Mouse (Mus musculus): ENCODE data around the gene Bcam. TPM values are rescaled to one million over a fixed set of nuclear protein-coding genes. Genes with fewer than 3 reads are reported as not detected.

The Bcam gene
- total and polyA plus RNA-seq, 3 experiments = 2.6 to 8.1 TPM; not detected in 1

DNA sequence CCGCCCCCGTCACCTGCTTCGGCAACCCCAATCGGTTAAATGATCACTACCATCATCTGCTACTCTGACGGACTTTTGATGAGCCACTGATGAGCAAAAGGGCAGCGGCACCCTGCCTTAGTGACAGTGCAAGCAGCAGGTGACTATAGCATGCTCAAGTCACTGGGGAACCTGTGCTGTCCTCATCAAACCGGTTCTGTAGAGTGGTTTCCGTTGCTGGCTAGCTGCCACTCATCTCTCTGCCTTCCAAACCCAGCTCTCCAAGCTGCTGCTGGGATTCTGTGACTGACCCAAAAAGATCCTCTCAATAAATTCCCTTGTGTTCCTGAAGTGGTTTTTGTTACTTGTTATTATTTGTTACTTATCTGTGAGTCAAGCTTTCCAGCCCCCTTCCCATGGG is 7.8 kb upstream of the Bcam start:
- Histone ChIP-seq H3K9ac (ENCODE audit: control insufficient read depth, low read depth, low read length, poor library complexity, severe bottlenecking) (no peak overlapping the region), H3K9me3 (replicated peaks; ENCODE audit: insufficient read depth, low read length) (no peaks in the 10 kb centered on the region), H3K4me1 (ENCODE audit: control insufficient read depth in 1 of 2, insufficient read depth in 2 of 2, low read length in 2 of 2) (no peaks in the 10 kb centered on the region), H3K36me3 (ENCODE audit: control insufficient read depth in 1 of 2, insufficient read depth in 2 of 2, low read length in 2 of 2) (no peaks in the 10 kb centered on the region), H3K27ac (ENCODE audit: control insufficient read depth, low read depth, low read length) (no peak overlapping the region), H3K27me3 (ENCODE audit: control insufficient read depth in 1 of 2, insufficient read depth in 2 of 2, low read length in 2 of 2) (no peaks in the 10 kb centered on the region), H3K79me2 (ENCODE audit: control insufficient read depth, insufficient read depth, low read length, poor library complexity) (no peaks in the 10 kb centered on the region), H3K4me3 (ENCODE audit: control insufficient read depth in 1 of 2, insufficient read depth in 1 of 2, low read depth in 2 of 2, low read length in 2 of 2) (no peak overlapping the region)
- DNase-seq (ENCODE audit: low read depth, low spot score) = no peak
- TF ChIP-seq MAFK (IDR thresholded peaks at IDR 0.05; ENCODE audit: borderline replicate concordance, low read depth, low read length) (no peak), UBTF (IDR thresholded peaks at IDR 0.05; ENCODE audit: borderline replicate concordance, insufficient read depth, low read depth, low read length) (no peak), USF1 (IDR thresholded peaks at IDR 0.05; ENCODE audit: low read depth, low read length) (no peak), USF2 (IDR thresholded peaks at IDR 0.05; ENCODE audit: borderline replicate concordance in 1 of 2, insufficient read depth in 1 of 2, low read depth in 1 of 2, low read length in 2 of 2) (no peak), NRF1 (IDR thresholded peaks at IDR 0.05; ENCODE audit: insufficient read depth, low read depth, low read length, poor library complexity, severe bottlenecking) (no peak), ZKSCAN1 (IDR thresholded peaks at IDR 0.05; ENCODE audit: low read depth, low read length) (no peak), GATA1 (IDR thresholded peaks at IDR 0.05; ENCODE audit: low read depth, low read length) (no peak), POLR2AphosphoS5 (IDR thresholded peaks at IDR 0.05; ENCODE audit: borderline replicate concordance, low read depth, low read length) (no peak), EP300 (IDR thresholded peaks at IDR 0.05; ENCODE audit: low read depth in 1 of 2, low read length in 2 of 2) (no peak), POLR2A (IDR thresholded peaks at IDR 0.05; ENCODE audit: control insufficient read depth in 1 of 2, insufficient read depth in 1 of 2, low read depth in 1 of 2, low read length in 2 of 2, poor library complexity in 1 of 2) (no peak), GABPA (IDR thresholded peaks at IDR 0.05; ENCODE audit: low read depth, low read length) (no peak)

DNA sequence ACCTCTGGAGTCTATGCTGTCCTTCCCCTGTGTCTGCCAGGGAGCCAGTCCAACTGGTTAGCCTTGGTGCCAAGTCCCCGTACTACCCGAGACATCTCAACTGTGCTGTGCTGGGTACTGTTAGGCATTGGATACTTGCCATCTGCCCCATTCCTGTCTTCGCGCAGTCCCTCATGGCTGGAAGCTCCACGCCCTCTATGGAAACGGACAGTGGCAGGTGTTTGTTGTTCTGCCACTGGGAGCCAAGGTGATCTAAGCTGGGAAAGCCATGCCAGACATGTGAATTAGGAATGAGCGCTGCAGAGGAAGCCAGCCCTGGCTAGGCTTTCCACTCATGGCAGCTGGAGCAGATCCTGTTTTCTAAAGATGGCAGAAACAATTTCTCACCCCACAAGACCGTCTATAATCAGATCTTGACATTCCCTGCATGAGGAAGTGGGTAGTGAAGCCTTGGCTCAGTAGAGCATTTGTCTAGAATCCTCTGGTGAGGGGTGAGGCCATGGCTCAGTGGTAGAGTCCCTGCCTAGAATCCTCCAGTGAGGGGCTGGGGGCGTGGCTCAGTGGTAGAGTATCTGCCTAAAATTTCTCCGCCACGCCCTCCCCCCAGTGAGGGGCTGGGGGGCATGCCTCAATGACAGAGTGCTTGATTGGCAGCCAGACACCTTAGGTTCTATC is 6.4 kb upstream of the Bcam start:
- Histone ChIP-seq H3K27ac (ENCODE audit: control insufficient read depth, low read depth, low read length) (no peak overlapping the region), H3K9me3 (replicated peaks; ENCODE audit: insufficient read depth, low read length) (no peaks in the 10 kb centered on the region), H3K79me2 (ENCODE audit: control insufficient read depth, insufficient read depth, low read length, poor library complexity) (no peaks in the 10 kb centered on the region), H3K36me3 (ENCODE audit: control insufficient read depth in 1 of 2, insufficient read depth in 2 of 2, low read length in 2 of 2) (no peaks in the 10 kb centered on the region), H3K9ac (ENCODE audit: control insufficient read depth, low read depth, low read length, poor library complexity, severe bottlenecking) (no peak overlapping the region), H3K4me3 (ENCODE audit: control insufficient read depth in 1 of 2, insufficient read depth in 1 of 2, low read depth in 2 of 2, low read length in 2 of 2) (no peak overlapping the region), H3K4me1 (ENCODE audit: control insufficient read depth in 1 of 2, insufficient read depth in 2 of 2, low read length in 2 of 2) (no peaks in the 10 kb centered on the region), H3K27me3 (ENCODE audit: control insufficient read depth in 1 of 2, insufficient read depth in 2 of 2, low read length in 2 of 2) (no peaks in the 10 kb centered on the region)
- DNase-seq (ENCODE audit: low read depth, low spot score) = no peak
- TF ChIP-seq HCFC1 (IDR thresholded peaks at IDR 0.05; ENCODE audit: low read depth, low read length) (no peak), ELF1 (IDR thresholded peaks at IDR 0.05; ENCODE audit: low read depth, low read length) (no peak), USF2 (IDR thresholded peaks at IDR 0.05; ENCODE audit: borderline replicate concordance in 1 of 2, insufficient read depth in 1 of 2, low read depth in 1 of 2, low read length in 2 of 2) (no peak), MAX (IDR thresholded peaks at IDR 0.05; ENCODE audit: low read length) (no peak), POLR2AphosphoS5 (IDR thresholded peaks at IDR 0.05; ENCODE audit: borderline replicate concordance, low read depth, low read length) (no peak), UBTF (IDR thresholded peaks at IDR 0.05; ENCODE audit: borderline replicate concordance, insufficient read depth, low read depth, low read length) (no peak)
